Mouse (Mus musculus) MEL (cell line): ENCODE results near the gene Rhox4a. TPM values are rescaled to one million over a fixed set of nuclear protein-coding genes. Genes with fewer than 3 reads are reported as not detected.
"Not testable (repeated sequence)": the region's sequence is repeated elsewhere in the genome, so short reads cannot be mapped to it uniquely, and the experiment has no call there.

Experiments
- DNase-seq: peaks from one replicate; pipeline ENCODE4 v3.0.0; 2011; ENCODE audit warnings: low read depth, low spot score
- H3K27ac ChIP-seq: 2 replicates; pipeline ENCODE4 v1.5.1; 2012; ENCODE audit warnings: low read depth, mild to moderate bottlenecking, control low read depth, low read length, moderate library complexity; ENCODE audit not compliant: control insufficient read depth
- H3K27me3 ChIP-seq, 2 experiments: fragments of 150-350 bp in 1 of 2; sonication (generic) in 1 of 2; 2 replicates each; pipeline ENCODE4 v1.6.1; 2012; ENCODE audit warnings: low read length in 2 of 2, mild to moderate bottlenecking in 2 of 2, improper control_type of control experiment in 1 of 2, moderate library complexity in 1 of 2; ENCODE audit not compliant: insufficient read depth in 2 of 2, control insufficient read depth in 1 of 2
- H3K36me3 ChIP-seq, 2 experiments: 2 replicates each; pipeline ENCODE4 v1.6.1; 2012 to 2014; ENCODE audit warnings: low read length in 2 of 2, improper control_type of control experiment in 1 of 2, inconsistent platforms in 1 of 2, mild to moderate bottlenecking in 1 of 2; ENCODE audit not compliant: insufficient read depth in 2 of 2, control insufficient read depth in 1 of 2
- H3K4me1 ChIP-seq, 2 experiments: fragments of 150-350 bp in 1 of 2; sonication (generic) in 1 of 2; 2 replicates each; pipeline ENCODE4 v1.6.1; 2012; ENCODE audit warnings: low read length in 2 of 2, improper control_type of control experiment in 1 of 2, mild to moderate bottlenecking in 1 of 2; ENCODE audit not compliant: insufficient read depth in 2 of 2, control insufficient read depth in 1 of 2
- H3K4me3 ChIP-seq, 2 experiments: fragments of 150-350 bp in 1 of 2; sonication (generic) in 1 of 2; 2 replicates each; pipeline ENCODE4 v1.5.1; 2012; ENCODE audit warnings: low read depth in 2 of 2, low read length in 2 of 2, mild to moderate bottlenecking in 2 of 2, moderate library complexity in 2 of 2, control low read depth in 1 of 2, improper control_type of control experiment in 1 of 2; ENCODE audit not compliant: control insufficient read depth in 1 of 2, insufficient read depth in 1 of 2
- H3K79me2 ChIP-seq: 2 replicates; pipeline ENCODE4 v1.6.1; 2012; ENCODE audit warnings: mild to moderate bottlenecking, low read length, moderate library complexity; ENCODE audit not compliant: control insufficient read depth, poor library complexity, insufficient read depth
- H3K9ac ChIP-seq: 2 replicates; pipeline ENCODE4 v1.6.1; 2012; ENCODE audit warnings: low read depth, mild to moderate bottlenecking, control low read depth, low read length, moderate library complexity; ENCODE audit not compliant: control insufficient read depth, poor library complexity, severe bottlenecking
- H3K9me3 ChIP-seq: fragments of 150-350 bp; sonication (generic); replicated peaks from 2 replicates; pipeline ENCODE4 v1.6.1; 2012; ENCODE audit warnings: mild to moderate bottlenecking, low read length, improper control_type of control experiment, moderate library complexity; ENCODE audit not compliant: insufficient read depth
- polyA plus RNA-seq, 2 experiments: library from polyadenylated mRNA; stranded (reverse) in 1 of 2; unstranded in 1 of 2; fragments of >175 nt in 1 of 2; fragments of >200 nt in 1 of 2; gene quantifications; 2 replicates each; pipeline versions ENCODE4 v1.2.1 to v1.2.4; 2012; ENCODE audit warnings: low replicate concordance in 2 of 2, low read depth in 1 of 2; ENCODE audit not compliant: insufficient read length in 2 of 2, insufficient read depth in 1 of 2, missing spikeins in 1 of 2
- total RNA-seq: library from RNA; depleted of rRNA; stranded (reverse); fragments of 300-350 nt; gene quantifications from 2 replicates; pipeline ENCODE4 v1.2.3, GENCODE M21; 2012; rRNA removed

Gene Rhox4a
- total RNA-seq (not detected in 2 replicates), polyA plus RNA-seq (not detected)

- H3K27ac ChIP-seq, H3K36me3 ChIP-seq, H3K27me3 ChIP-seq, H3K9me3 ChIP-seq, H3K79me2 ChIP-seq, H3K4me1 ChIP-seq, H3K9ac ChIP-seq, DNase-seq, H3K4me3 ChIP-seq: not testable (repeated sequence)
Measured at GRCm38 (mm10) chrX:37265038-37265437, at the start of gene Rhox4a. Gene Rhox4a (plus strand): TSS chrX:37265338.

DNA sequence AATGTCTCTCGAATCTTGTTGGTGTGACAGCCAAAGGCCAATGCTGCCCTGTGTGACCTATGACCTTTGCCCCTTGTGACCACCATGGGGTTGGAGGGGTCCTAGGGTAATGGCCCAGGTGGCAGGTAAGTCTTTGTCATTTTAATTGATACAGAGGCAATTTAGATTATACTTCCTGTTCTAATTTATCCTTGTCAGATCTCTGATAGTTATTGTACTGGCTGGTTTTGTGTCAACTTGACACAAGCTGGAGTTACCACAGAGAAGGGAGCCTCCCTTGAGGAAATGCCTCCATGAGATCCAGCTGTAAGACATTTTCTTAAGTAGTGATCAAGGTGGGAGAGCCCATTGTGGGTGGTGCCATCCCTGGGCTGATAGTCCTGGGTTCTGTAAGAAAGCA, 43.0 kb upstream of the Rhox4a start, which contains the start of gene Rhox1:
TSS of gene Rhox1 (minus strand) at position 101 of the 400 bp plus-strand sequence.
- H3K4me1 ChIP-seq, H3K36me3 ChIP-seq, H3K9me3 ChIP-seq, H3K79me2 ChIP-seq, H3K4me3 ChIP-seq, H3K9ac ChIP-seq, H3K27me3 ChIP-seq, H3K27ac ChIP-seq, DNase-seq: not testable (repeated sequence)

- not testable (repeated sequence) for H3K79me2 ChIP-seq, DNase-seq, H3K27ac ChIP-seq, H3K27me3 ChIP-seq, H3K36me3 ChIP-seq, H3K9ac ChIP-seq, H3K9me3 ChIP-seq, H3K4me3 ChIP-seq, H3K4me1 ChIP-seq
Measured at GRCm38 (mm10) chrX:37244676-37245075, 20.5 kb upstream of the Rhox4a start, which contains the start of gene Rhox2a. Gene Rhox2a (plus strand): TSS chrX:37244976.

- not testable (repeated sequence) for H3K79me2 ChIP-seq, H3K9me3 ChIP-seq, H3K4me1 ChIP-seq, H3K36me3 ChIP-seq, DNase-seq, H3K27ac ChIP-seq, H3K4me3 ChIP-seq, H3K9ac ChIP-seq, H3K27me3 ChIP-seq
Measured at GRCm38 (mm10) chrX:37249619-37250018, 15.5 kb upstream of the Rhox4a start, which contains the start of gene Rhox3a. Gene Rhox3a (plus strand): TSS chrX:37249919.

Other genes with a start within 250 kb of the Rhox4a start
- gene Sowahd, start 216.5 kb upstream of the Rhox4a start, total RNA-seq: not detected in 2 replicates
- gene Sowahd, start 216.5 kb upstream of the Rhox4a start, polyA plus RNA-seq: not detected
- 1,123 and 1,279 TPM in 2 replicates for gene Rpl39, start 179.9 kb upstream of the Rhox4a start, total RNA-seq
- gene Rpl39, start 179.9 kb upstream of the Rhox4a start, polyA plus RNA-seq: 1,000 to 10,000 TPM in 1 of 2 experiments, not detected in 1; 1,063 TPM
- 13.0 and 14.0 TPM in 2 replicates for gene Upf3b, start 155.0 kb upstream of the Rhox4a start, total RNA-seq
- 10 to 100 TPM in 1 of 2 experiments, not detected in 1; 25.0 TPM for gene Upf3b, start 155.0 kb upstream of the Rhox4a start, polyA plus RNA-seq
- 9.1 and 10.5 TPM in 2 replicates for gene Nkap, start 138.5 kb upstream of the Rhox4a start, total RNA-seq
- 10 to 100 TPM in 1 of 2 experiments, not detected in 1; 14.5 TPM for gene Nkap, start 138.5 kb upstream of the Rhox4a start, polyA plus RNA-seq
- gene Akap14, start 96.5 kb upstream of the Rhox4a start, total RNA-seq: not detected in 2 replicates
- under 1 TPM in 1 of 2 experiments, not detected in 1; 0.08 TPM for gene Akap14, start 96.5 kb upstream of the Rhox4a start, polyA plus RNA-seq
- gene Ndufa1, start 74.2 kb upstream of the Rhox4a start, total RNA-seq: 322 and 341 TPM in 2 replicates
- gene Ndufa1, start 74.2 kb upstream of the Rhox4a start, polyA plus RNA-seq: 100 to 1,000 TPM in 1 of 2 experiments, not detected in 1; 245 TPM
- 6.1 and 6.7 TPM in 2 replicates for gene Rnf113a1, start 74.1 kb upstream of the Rhox4a start, total RNA-seq
- gene Rnf113a1, start 74.1 kb upstream of the Rhox4a start, polyA plus RNA-seq: 1 to 10 TPM in 1 of 2 experiments, not detected in 1; 8.8 TPM
- gene Gm9, start 54.3 kb upstream of the Rhox4a start, total RNA-seq: not detected in 2 replicates
- not detected for gene Gm9, start 54.3 kb upstream of the Rhox4a start, polyA plus RNA-seq
- not detected in 2 replicates for gene Rhox1, start 43.1 kb upstream of the Rhox4a start, total RNA-seq
- gene Rhox1, start 43.1 kb upstream of the Rhox4a start, polyA plus RNA-seq: not detected
- gene Rhox2a, start 20.4 kb upstream of the Rhox4a start, total RNA-seq: not detected in 2 replicates
- not detected for gene Rhox2a, start 20.4 kb upstream of the Rhox4a start, polyA plus RNA-seq
- gene Rhox3a, start 15.4 kb upstream of the Rhox4a start, total RNA-seq: not detected in 2 replicates
- gene Rhox3a, start 15.4 kb upstream of the Rhox4a start, polyA plus RNA-seq: not detected
- not detected in 2 replicates for gene Rhox3a2, start 114.7 kb downstream of the Rhox4a start, total RNA-seq
- not detected for gene Rhox3a2, start 114.7 kb downstream of the Rhox4a start, polyA plus RNA-seq
- not detected in 2 replicates for gene Rhox4a2, start 125.5 kb downstream of the Rhox4a start, total RNA-seq
- not detected for gene Rhox4a2, start 125.5 kb downstream of the Rhox4a start, polyA plus RNA-seq
- not detected in 2 replicates for gene Rhox2b, start 146.7 kb downstream of the Rhox4a start, total RNA-seq
- gene Rhox2b, start 146.7 kb downstream of the Rhox4a start, polyA plus RNA-seq: not detected
- gene Rhox4b, start 167.2 kb downstream of the Rhox4a start, total RNA-seq: not detected in 2 replicates
- not detected for gene Rhox4b, start 167.2 kb downstream of the Rhox4a start, polyA plus RNA-seq
- gene Rhox2c, start 188.3 kb downstream of the Rhox4a start, total RNA-seq: not detected in 2 replicates
- gene Rhox2c, start 188.3 kb downstream of the Rhox4a start, polyA plus RNA-seq: not detected
- gene Rhox3c, start 193.2 kb downstream of the Rhox4a start, total RNA-seq: not detected in 2 replicates
- gene Rhox3c, start 193.2 kb downstream of the Rhox4a start, polyA plus RNA-seq: not detected
- not detected in 2 replicates for gene Rhox4c, start 215.0 kb downstream of the Rhox4a start, total RNA-seq
- not detected for gene Rhox4c, start 215.0 kb downstream of the Rhox4a start, polyA plus RNA-seq
- not detected in 2 replicates for gene Rhox2d, start 228.1 kb downstream of the Rhox4a start, total RNA-seq
- not detected for gene Rhox2d, start 228.1 kb downstream of the Rhox4a start, polyA plus RNA-seq
- gene Rhox4d, start 249.0 kb downstream of the Rhox4a start, total RNA-seq: not detected in 2 replicates
- not detected for gene Rhox4d, start 249.0 kb downstream of the Rhox4a start, polyA plus RNA-seq